Mouse (Mus musculus) kidney, embryonic 14.5 days (tissue): Measurements from ENCODE around the gene Anxa11. TPM values are rescaled to one million over a fixed set of nuclear protein-coding genes. Genes with fewer than 3 reads are reported as not detected.
"Not testable (repeated sequence)": the region's sequence is repeated elsewhere in the genome, so short reads cannot be mapped to it uniquely, and the experiment has no call there.

ENCODE experiments used
- ATAC-seq: fragments of 200-750 bp; cut with Nextera tagmentation; 2 replicates; pipeline ENCODE4 v1.8.0; 2017; ENCODE audit warnings: moderate number of reproducible peaks, mild to moderate bottlenecking, moderate TSS enrichment, moderate library complexity; ENCODE audit not compliant: low FRiP score, low TSS enrichment
- H3K27ac ChIP-seq: fragments of 300-500 bp; sonication (generic); 2 replicates; pipeline ENCODE4 v1.5.1; 2014; ENCODE audit warnings: low read depth, mild to moderate bottlenecking, low read length, moderate library complexity, mixed read lengths
- H3K27me3 ChIP-seq: fragments of 300-500 bp; sonication (generic); 2 replicates; pipeline ENCODE4 v1.6.1; 2014; ENCODE audit warnings: mild to moderate bottlenecking, low read length; ENCODE audit not compliant: control insufficient read depth, insufficient read depth
- H3K36me3 ChIP-seq: fragments of 300-500 bp; sonication (generic); 2 replicates; pipeline ENCODE4 v1.6.1; 2014; ENCODE audit warnings: low read length, mixed read lengths; ENCODE audit not compliant: control insufficient read depth, insufficient read depth
- H3K4me1 ChIP-seq: fragments of 300-500 bp; sonication (generic); 2 replicates; pipeline ENCODE4 v1.6.1; 2014; ENCODE audit warnings: low read length, mixed read lengths; ENCODE audit not compliant: control insufficient read depth, insufficient read depth
- H3K4me2 ChIP-seq: fragments of 300-500 bp; sonication (generic); replicated peaks from 2 replicates; pipeline ENCODE4 v1.6.1; 2014; ENCODE audit warnings: low read depth, mild to moderate bottlenecking, low read length
- H3K4me3 ChIP-seq: fragments of 300-500 bp; sonication (generic); 2 replicates; pipeline ENCODE4 v1.5.1; 2014; ENCODE audit warnings: mild to moderate bottlenecking, low read length
- H3K9ac ChIP-seq: fragments of 300-500 bp; sonication (generic); 2 replicates; pipeline ENCODE4 v1.6.1; 2014; ENCODE audit warnings: low read depth, mild to moderate bottlenecking, low read length, moderate library complexity
- H3K9me3 ChIP-seq: fragments of 300-500 bp; sonication (generic); 2 replicates; pipeline ENCODE4 v1.6.1; 2016; ENCODE audit warnings: low read length; ENCODE audit not compliant: control insufficient read depth
- WGBS: fragments of 180-500 bp; shearing (Covaris S2); extraction: QIAGEN DNeasy Blood & Tissue Kit; methylation state at CpG from one replicate; pipeline ENCODE4 v1.1.7; 2014; 5-methylcytosine and 5-hydroxymethylcytosine counted together
- polyA plus RNA-seq: library from polyadenylated mRNA; unstranded; fragments of >200 nt; fragmentation: Nextera tagmentation; extraction: Ambion mirVana; gene quantifications from 2 replicates; pipeline ENCODE4 v1.2.1, GENCODE M21; 2014

The Anxa11 gene
- polyA plus RNA-seq, 1 experiment from 2014 or later: 44.5 TPM

GRCm38 (mm10) chr14:25846516-25846915, 4.6 kb downstream of the Anxa11 start:
- H3K36me3 ChIP-seq: no peaks in the 10 kb centered on the region
- no peak for ATAC-seq
- H3K27ac ChIP-seq: no peak overlapping the region
- H3K9me3 ChIP-seq: no peaks in the 10 kb centered on the region
- H3K4me3 ChIP-seq: no peak overlapping the region
- no peaks in the 10 kb centered on the region for H3K27me3 ChIP-seq
- peaks cover 13% of the 10 kb centered on the region; the same call in 1 of the 2 replicates for H3K4me1 ChIP-seq
- no peak overlapping the region for H3K9ac ChIP-seq
- H3K4me2 ChIP-seq: no peak overlapping the region; the same call in 1 of the 2 replicates
- WGBS: 81% methylated on average over 8 of the region's 8 CpGs

- Histone ChIP-seq H3K27me3 (no peaks in the 10 kb centered on the region), H3K27ac (peak overlapping the region; percentile 38), H3K36me3 (no peaks in the 10 kb centered on the region), H3K9me3 (no peaks in the 10 kb centered on the region), H3K4me1 (peaks cover 13% of the 10 kb centered on the region; the same call in 1 of the 2 replicates), H3K4me2 (no peak overlapping the region), H3K4me3 (no peak overlapping the region), H3K9ac (no peak overlapping the region)
- ATAC-seq: peak; percentile 43
- WGBS: 7% methylated on average over 9 of the region's 9 CpGs
Observed at GRCm38 (mm10) chr14:25847660-25848059, 5.7 kb downstream of the Anxa11 start.

- H3K9ac ChIP-seq: no peak overlapping the region
- no peaks in the 10 kb centered on the region for H3K36me3 ChIP-seq
- 0 out of 2 replicates have a peak, but pooled peaks have one; percentile 36 for ATAC-seq
- no peak overlapping the region for H3K4me2 ChIP-seq
- H3K4me3 ChIP-seq: no peak overlapping the region
- H3K4me1 ChIP-seq: peaks cover 13% of the 10 kb centered on the region; the same call in 1 of the 2 replicates
- H3K9me3 ChIP-seq: no peaks in the 10 kb centered on the region
- H3K27ac ChIP-seq: peak overlapping the region; percentile 38
- no peaks in the 10 kb centered on the region for H3K27me3 ChIP-seq
- WGBS: 33% methylated on average over 6 of the region's 6 CpGs
Observed at GRCm38 (mm10) chr14:25848237-25848636, 6.3 kb downstream of the Anxa11 start.

GRCm38 (mm10) chr14:25848708-25849107, 6.8 kb downstream of the Anxa11 start:
- H3K36me3 ChIP-seq, H3K27me3 ChIP-seq, H3K4me3 ChIP-seq, H3K9me3 ChIP-seq, H3K27ac ChIP-seq, H3K4me2 ChIP-seq, H3K9ac ChIP-seq, ATAC-seq: not testable (repeated sequence)
- 88% methylated on average over 3 of the region's 4 CpGs for WGBS
- H3K4me1 ChIP-seq: peaks cover 13% of the 10 kb centered on the region; the same call in 1 of the 2 replicates

- no peak overlapping the region for H3K9ac ChIP-seq
- no peak overlapping the region for H3K4me2 ChIP-seq
- 98% methylated on average over 2 of the region's 2 CpGs for WGBS
- H3K4me1 ChIP-seq: peaks cover 16% of the 10 kb centered on the region; the same call in 1 of the 2 replicates
- H3K27ac ChIP-seq: no peak overlapping the region
- H3K9me3 ChIP-seq: no peaks in the 10 kb centered on the region
- H3K27me3 ChIP-seq: no peaks in the 10 kb centered on the region
- H3K4me3 ChIP-seq: no peak overlapping the region
- ATAC-seq: no peak
- no peaks in the 10 kb centered on the region for H3K36me3 ChIP-seq
Observed at GRCm38 (mm10) chr14:25850433-25850832, 8.5 kb downstream of the Anxa11 start.

- Histone ChIP-seq H3K27me3 (no peaks in the 10 kb centered on the region), H3K27ac (no peak overlapping the region), H3K9me3 (no peaks in the 10 kb centered on the region), H3K4me2 (no peak overlapping the region), H3K4me3 (no peak overlapping the region), H3K4me1 (peaks cover 16% of the 10 kb centered on the region; the same call in 1 of the 2 replicates), H3K9ac (no peak overlapping the region), H3K36me3 (no peaks in the 10 kb centered on the region)
- ATAC-seq: no peak
- 50% methylated on average over 6 of the region's 6 CpGs for WGBS
Observed at GRCm38 (mm10) chr14:25851189-25851588, 9.2 kb downstream of the Anxa11 start.

GRCm38 (mm10) chr14:25852121-25852561, 10.2 kb downstream of the Anxa11 start:
- Histone ChIP-seq H3K27me3 (no peaks in the 10 kb centered on the region), H3K27ac (no peak overlapping the region), H3K4me2 (no peak overlapping the region), H3K4me3 (no peak overlapping the region), H3K4me1 (peaks cover 14% of the 10 kb centered on the region), H3K9ac (no peak overlapping the region), H3K36me3 (no peaks in the 10 kb centered on the region), H3K9me3 (no peaks in the 10 kb centered on the region)
- no peak for ATAC-seq
- 76% methylated on average over 11 of the region's 11 CpGs for WGBS

- Histone ChIP-seq H3K27ac (no peak overlapping the region), H3K9ac (no peak overlapping the region), H3K4me2 (no peak overlapping the region), H3K9me3 (no peaks in the 10 kb centered on the region), H3K4me1 (peaks cover 7% of the 10 kb centered on the region), H3K27me3 (no peaks in the 10 kb centered on the region), H3K36me3 (no peaks in the 10 kb centered on the region), H3K4me3 (no peak overlapping the region)
- ATAC-seq: no peak
- 59% methylated on average over 6 of the region's 6 CpGs for WGBS
Observed at GRCm38 (mm10) chr14:25853295-25853694, 11.3 kb downstream of the Anxa11 start.

GRCm38 (mm10) chr14:25853717-25854452, 11.9 kb downstream of the Anxa11 start:
- no peak overlapping the region for H3K9ac ChIP-seq
- H3K4me1 ChIP-seq: peaks cover 7% of the 10 kb centered on the region; the same call in 1 of the 2 replicates
- H3K4me3 ChIP-seq: no peak overlapping the region
- H3K27ac ChIP-seq: no peak overlapping the region
- H3K27me3 ChIP-seq: no peaks in the 10 kb centered on the region
- no peak overlapping the region for H3K4me2 ChIP-seq
- ATAC-seq: no peak
- H3K36me3 ChIP-seq: no peaks in the 10 kb centered on the region
- 86% methylated on average over 16 of the region's 16 CpGs for WGBS
- no peaks in the 10 kb centered on the region for H3K9me3 ChIP-seq
